Mouse (Mus musculus): ENCODE data around the gene Grk5. TPM values are rescaled to one million over a fixed set of nuclear protein-coding genes. Genes with fewer than 3 reads are reported as not detected.
"Not testable (repeated sequence)": the region's sequence is repeated elsewhere in the genome, so short reads cannot be mapped to it uniquely, and the experiment has no call there.

The Grk5 gene
- 3.5 and 3.6 TPM in 2 replicates for polyA plus RNA-seq (2015; fragmentation: Nextera tagmentation; extraction: Ambion mirVana)

- under 1% methylated on average over 53 of the region's 55 CpGs for WGBS
Measured at GRCm38 (mm10) chr19:60889714-60890315, at the start of gene Grk5. Gene Grk5, plus strand, starts transcription at chr19:60889749.

GRCm38 (mm10) chr19:60843324-60843723 lies 46.2 kb upstream of the Grk5 start:
- Histone ChIP-seq H3K27ac (ENCODE audit: low read length) (no peak overlapping the region), H3K27me3 (ENCODE audit: control insufficient read depth, insufficient read depth, low read length) (no peaks in the 10 kb centered on the region), H3K4me1 (ENCODE audit: control insufficient read depth, insufficient read depth, low read length) (0 out of 2 replicates have a peak, but pooled peaks cover under 1% of the 10 kb centered on the region), H3K4me3 (ENCODE audit: low read length) (no peak overlapping the region), H3K36me3 (ENCODE audit: control insufficient read depth, insufficient read depth) (peaks cover 3% of the 10 kb centered on the region; the same call in 1 of the 2 replicates), H3K9me3 (replicated peaks; ENCODE audit: control insufficient read depth, low read length) (no peaks in the 10 kb centered on the region), H3K4me2 (ENCODE audit: low read depth, low read length) (no peak overlapping the region), H3K9ac (ENCODE audit: low read length) (no peak overlapping the region)
- ATAC-seq (replicated peaks; ENCODE audit: extremely low read depth, insufficient read depth, low FRiP score), result no peak

More at GRCm38 (mm10) chr19:60889714-60890315, at the start of gene Grk5:
- H3K4me3 ChIP-seq (ENCODE audit: low read length), result peak within 1 kb of the TSS; percentile 96
- no peaks in the 10 kb centered on the region for H3K27me3 ChIP-seq (ENCODE audit: control insufficient read depth, insufficient read depth, low read length)
- peaks cover 16% of the 10 kb centered on the region for H3K4me1 ChIP-seq (ENCODE audit: control insufficient read depth, insufficient read depth, low read length)
- H3K27ac ChIP-seq (ENCODE audit: low read length), result peak within 1 kb of the TSS; percentile 96
- H3K4me2 ChIP-seq (ENCODE audit: low read depth, low read length), result peak within 1 kb of the TSS; percentile 82
- no peaks in the 10 kb centered on the region for H3K9me3 ChIP-seq (replicated peaks; ENCODE audit: control insufficient read depth, low read length)
- ATAC-seq (replicated peaks; ENCODE audit: extremely low read depth, insufficient read depth, low FRiP score), result peak; percentile 97
- H3K9ac ChIP-seq (ENCODE audit: low read length), result peak within 1 kb of the TSS; percentile 86
- H3K36me3 ChIP-seq (ENCODE audit: control insufficient read depth, insufficient read depth), result no peaks in the 10 kb centered on the region

- H3K27ac ChIP-seq (ENCODE audit: low read length), result no peak overlapping the region
- no peak for ATAC-seq (replicated peaks; ENCODE audit: extremely low read depth, insufficient read depth, low FRiP score)
- no peaks in the 10 kb centered on the region for H3K9me3 ChIP-seq (replicated peaks; ENCODE audit: control insufficient read depth, low read length)
- H3K4me2 ChIP-seq (ENCODE audit: low read depth, low read length), result no peak overlapping the region
- H3K9ac ChIP-seq (ENCODE audit: low read length), result no peak overlapping the region
- H3K27me3 ChIP-seq (ENCODE audit: control insufficient read depth, insufficient read depth, low read length), result no peaks in the 10 kb centered on the region
- H3K4me3 ChIP-seq (ENCODE audit: low read length), result no peak overlapping the region
- peaks cover 4% of the 10 kb centered on the region for H3K36me3 ChIP-seq (ENCODE audit: control insufficient read depth, insufficient read depth)
- no peaks in the 10 kb centered on the region for H3K4me1 ChIP-seq (ENCODE audit: control insufficient read depth, insufficient read depth, low read length)
Measured at GRCm38 (mm10) chr19:60845731-60846130, 43.8 kb upstream of the Grk5 start.

GRCm38 (mm10) chr19:60860868-60861700 lies 28.5 kb upstream of the Grk5 start, which contains the start of gene Sfxn4:
Gene Sfxn4, minus strand, starts transcription at chr19:60861479.
- no peaks in the 10 kb centered on the region; the same call in 1 of the 2 replicates for H3K4me1 ChIP-seq (ENCODE audit: control insufficient read depth, insufficient read depth, low read length)
- H3K27me3 ChIP-seq (ENCODE audit: control insufficient read depth, insufficient read depth, low read length), result no peaks in the 10 kb centered on the region
- peak; percentile 99 for ATAC-seq (replicated peaks; ENCODE audit: extremely low read depth, insufficient read depth, low FRiP score)
- 4% methylated on average over 30 of the region's 30 CpGs for whole genome bisulfite sequencing
- H3K9me3 ChIP-seq (replicated peaks; ENCODE audit: control insufficient read depth, low read length), result no peaks in the 10 kb centered on the region
- H3K27ac ChIP-seq (ENCODE audit: low read length), result peak within 1 kb of the TSS; percentile 80
- peak within 1 kb of the TSS; percentile 78 for H3K4me3 ChIP-seq (ENCODE audit: low read length)
- H3K36me3 ChIP-seq (ENCODE audit: control insufficient read depth, insufficient read depth), result peaks cover 13% of the 10 kb centered on the region
- peak within 1 kb of the TSS; percentile 78 for H3K9ac ChIP-seq (ENCODE audit: low read length)
- H3K4me2 ChIP-seq (ENCODE audit: low read depth, low read length), result peak within 1 kb of the TSS; percentile 82

GRCm38 (mm10) chr19:60866169-60866568 lies 23.4 kb upstream of the Grk5 start:
- H3K4me2 ChIP-seq (ENCODE audit: low read depth, low read length); H3K4me3 ChIP-seq (ENCODE audit: low read length); ATAC-seq (replicated peaks; ENCODE audit: extremely low read depth, insufficient read depth, low FRiP score); H3K4me1 ChIP-seq (ENCODE audit: control insufficient read depth, insufficient read depth, low read length); H3K9me3 ChIP-seq (replicated peaks; ENCODE audit: control insufficient read depth, low read length); H3K27ac ChIP-seq (ENCODE audit: low read length); H3K27me3 ChIP-seq (ENCODE audit: control insufficient read depth, insufficient read depth, low read length); H3K9ac ChIP-seq (ENCODE audit: low read length): not testable (repeated sequence)
- H3K36me3 ChIP-seq (ENCODE audit: control insufficient read depth, insufficient read depth), result peaks cover 36% of the 10 kb centered on the region
- WGBS, result 96% methylated on average over 4 of the region's 4 CpGs

GRCm38 (mm10) chr19:60870489-60870888 lies 19.1 kb upstream of the Grk5 start:
- Histone ChIP-seq H3K4me2 (ENCODE audit: low read depth, low read length) (no peak overlapping the region), H3K9ac (ENCODE audit: low read length) (no peak overlapping the region), H3K9me3 (replicated peaks; ENCODE audit: control insufficient read depth, low read length) (no peaks in the 10 kb centered on the region), H3K4me3 (ENCODE audit: low read length) (no peak overlapping the region), H3K36me3 (ENCODE audit: control insufficient read depth, insufficient read depth) (peaks cover 28% of the 10 kb centered on the region), H3K27ac (ENCODE audit: low read length) (no peak overlapping the region), H3K27me3 (ENCODE audit: control insufficient read depth, insufficient read depth, low read length) (no peaks in the 10 kb centered on the region), H3K4me1 (ENCODE audit: control insufficient read depth, insufficient read depth, low read length) (peaks cover 13% of the 10 kb centered on the region)
- no peak for ATAC-seq (replicated peaks; ENCODE audit: extremely low read depth, insufficient read depth, low FRiP score)
- WGBS, result 79% methylated on average over 1 of the region's 1 CpGs

GRCm38 (mm10) chr19:60871366-60871765 lies 18.2 kb upstream of the Grk5 start:
- Histone ChIP-seq H3K27ac (ENCODE audit: low read length) (no peak overlapping the region), H3K36me3 (ENCODE audit: control insufficient read depth, insufficient read depth) (peaks cover 28% of the 10 kb centered on the region)
- WGBS, result 88% methylated on average over 5 of the region's 5 CpGs

GRCm38 (mm10) chr19:60872272-60872671 lies 17.3 kb upstream of the Grk5 start:
- Histone ChIP-seq H3K27me3 (ENCODE audit: control insufficient read depth, insufficient read depth, low read length) (no peaks in the 10 kb centered on the region), H3K4me1 (ENCODE audit: control insufficient read depth, insufficient read depth, low read length) (peaks cover 13% of the 10 kb centered on the region), H3K36me3 (ENCODE audit: control insufficient read depth, insufficient read depth) (peaks cover 24% of the 10 kb centered on the region), H3K27ac (ENCODE audit: low read length) (no peak overlapping the region), H3K9ac (ENCODE audit: low read length) (no peak overlapping the region), H3K4me3 (ENCODE audit: low read length) (no peak overlapping the region), H3K9me3 (replicated peaks; ENCODE audit: control insufficient read depth, low read length) (no peaks in the 10 kb centered on the region), H3K4me2 (ENCODE audit: low read depth, low read length) (no peak overlapping the region)
- WGBS, result 16% methylated on average over 1 of the region's 1 CpGs
- no peak for ATAC-seq (replicated peaks; ENCODE audit: extremely low read depth, insufficient read depth, low FRiP score)

More at GRCm38 (mm10) chr19:60871366-60871765, 18.2 kb upstream of the Grk5 start:
- H3K4me3 ChIP-seq (ENCODE audit: low read length), result no peak overlapping the region
- no peak for ATAC-seq (replicated peaks; ENCODE audit: extremely low read depth, insufficient read depth, low FRiP score)
- no peaks in the 10 kb centered on the region for H3K27me3 ChIP-seq (ENCODE audit: control insufficient read depth, insufficient read depth, low read length)
- H3K9ac ChIP-seq (ENCODE audit: low read length), result no peak overlapping the region
- H3K9me3 ChIP-seq (replicated peaks; ENCODE audit: control insufficient read depth, low read length), result no peaks in the 10 kb centered on the region
- H3K4me1 ChIP-seq (ENCODE audit: control insufficient read depth, insufficient read depth, low read length), result peaks cover 13% of the 10 kb centered on the region
- H3K4me2 ChIP-seq (ENCODE audit: low read depth, low read length), result no peak overlapping the region

GRCm38 (mm10) chr19:60873501-60873900 lies 16.0 kb upstream of the Grk5 start:
- H3K36me3 ChIP-seq (ENCODE audit: control insufficient read depth, insufficient read depth), result peaks cover 17% of the 10 kb centered on the region
- peaks cover 13% of the 10 kb centered on the region for H3K4me1 ChIP-seq (ENCODE audit: control insufficient read depth, insufficient read depth, low read length)
- peak overlapping the region; percentile 65 for H3K4me2 ChIP-seq (ENCODE audit: low read depth, low read length)
- 21% methylated on average over 4 of the region's 4 CpGs for WGBS
- no peaks in the 10 kb centered on the region for H3K27me3 ChIP-seq (ENCODE audit: control insufficient read depth, insufficient read depth, low read length)
- H3K27ac ChIP-seq (ENCODE audit: low read length), result peak overlapping the region; percentile 79
- no peak for ATAC-seq (replicated peaks; ENCODE audit: extremely low read depth, insufficient read depth, low FRiP score)
- H3K9ac ChIP-seq (ENCODE audit: low read length), result peak overlapping the region; percentile 78
- H3K4me3 ChIP-seq (ENCODE audit: low read length), result peak overlapping the region; percentile 68
- H3K9me3 ChIP-seq (replicated peaks; ENCODE audit: control insufficient read depth, low read length), result no peaks in the 10 kb centered on the region

Data from heart, embryonic 16.5 days (tissue).